Mouse (Mus musculus) bone marrow, adult 2 months (tissue): ENCODE data around the gene Tmem132b.

Experiments used
- CTCF ChIP-seq: fragments of 200-500 bp; IDR thresholded peaks from 2 replicates; pipeline ENCODE4 v1.5.1; 2011; ENCODE audit warnings: low read length, control low read depth; ENCODE audit not compliant: control insufficient read depth, insufficient read depth
- POLR2A ChIP-seq: fragments of 200-500 bp; IDR thresholded peaks from 2 replicates; pipeline ENCODE4 v1.6.1; 2011; ENCODE audit warnings: low read depth, mild to moderate bottlenecking, control low read depth, low read length, borderline replicate concordance; ENCODE audit not compliant: control insufficient read depth

DNA sequence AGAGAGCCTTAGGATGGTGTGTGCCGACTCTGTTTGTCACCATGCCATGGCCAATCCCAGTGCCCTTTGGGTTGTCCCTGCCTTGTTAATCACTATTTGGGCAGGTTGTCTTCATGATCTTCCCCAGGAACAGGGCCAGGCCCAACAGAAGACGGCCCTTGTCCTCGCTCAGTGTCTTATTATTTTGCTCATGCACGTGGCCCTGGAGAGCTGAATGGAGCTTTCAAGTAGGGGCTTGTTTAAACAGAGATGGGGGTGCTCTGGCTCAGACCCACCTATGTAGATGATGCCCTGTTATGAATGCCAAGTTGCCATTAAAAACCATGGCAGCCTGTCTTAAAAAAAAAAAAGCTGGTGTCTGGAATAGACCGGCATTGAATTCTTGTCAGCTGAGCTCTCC is 126.5 kb downstream of the Tmem132b start:
- TF ChIP-seq CTCF (no peak), POLR2A (no peak)
